Mouse (Mus musculus) right cerebral cortex, adult 18-20 months (tissue): ENCODE results near the gene C1ql2.
A peak's percentile ranks its signal among the peaks of the same experiment; 100 is the strongest.

Experiments used
- DNase-seq: peaks from one replicate; pipeline ENCODE4 v3.0.0; 2022; ENCODE audit warnings: mixed read lengths

Gene C1ql2

GRCm38 (mm10) chr1:120340419-120341171 lies at the start of gene C1ql2:
Gene C1ql2, plus strand, starts transcription at chr1:120340582.
- peak; percentile 48 for DNase-seq

GRCm38 (mm10) chr1:120291709-120292108 lies 48.7 kb upstream of the C1ql2 start:
- no peak for DNase-seq

GRCm38 (mm10) chr1:120293803-120294202 lies 46.6 kb upstream of the C1ql2 start:
- no peak for DNase-seq

- DNase-seq, result no peak
These were observed 43.4 kb upstream of the C1ql2 start for GRCm38 (mm10) chr1:120296936-120297335.

GRCm38 (mm10) chr1:120305801-120306200 lies 34.6 kb upstream of the C1ql2 start:
- DNase-seq, result no peak

- DNase-seq, result no peak
These were observed 18.9 kb upstream of the C1ql2 start for GRCm38 (mm10) chr1:120321270-120322021.

- DNase-seq, result no peak
These were observed 17.2 kb upstream of the C1ql2 start for GRCm38 (mm10) chr1:120323131-120323561.

GRCm38 (mm10) chr1:120327714-120328113 lies 12.7 kb upstream of the C1ql2 start:
- DNase-seq, result peak; percentile 48

GRCm38 (mm10) chr1:120328212-120328611 lies 12.2 kb upstream of the C1ql2 start:
- no peak for DNase-seq

- no peak for DNase-seq
These were observed 8.5 kb upstream of the C1ql2 start for GRCm38 (mm10) chr1:120331841-120332240.

- no peak for DNase-seq
These were observed 2.4 kb upstream of the C1ql2 start for GRCm38 (mm10) chr1:120337970-120338369.

- no peak for DNase-seq
These were observed 842 bp downstream of the C1ql2 start for GRCm38 (mm10) chr1:120341172-120341675.

- DNase-seq, result no peak
These were observed 1.5 kb downstream of the C1ql2 start for GRCm38 (mm10) chr1:120341811-120342370.

- DNase-seq, result no peak
These were observed 2.0 kb downstream of the C1ql2 start for GRCm38 (mm10) chr1:120342371-120342821.

GRCm38 (mm10) chr1:120345001-120345400 lies 4.6 kb downstream of the C1ql2 start:
- DNase-seq, result no peak

- DNase-seq, result no peak
These were observed 14.0 kb downstream of the C1ql2 start for GRCm38 (mm10) chr1:120354387-120354786.

- DNase-seq, result peak; percentile 48
These were observed 17.2 kb downstream of the C1ql2 start for GRCm38 (mm10) chr1:120357371-120358274.

GRCm38 (mm10) chr1:120363638-120364037 lies 23.3 kb downstream of the C1ql2 start:
- DNase-seq, result peak; percentile 9

- no peak for DNase-seq
These were observed 27.8 kb downstream of the C1ql2 start for GRCm38 (mm10) chr1:120368138-120368537.

GRCm38 (mm10) chr1:120374131-120374530 lies 33.7 kb downstream of the C1ql2 start:
- DNase-seq, result no peak

- no peak for DNase-seq
These were observed 34.5 kb downstream of the C1ql2 start for GRCm38 (mm10) chr1:120374832-120375231.

GRCm38 (mm10) chr1:120385029-120385571 lies 44.7 kb downstream of the C1ql2 start:
- no peak for DNase-seq
